Mouse (Mus musculus) myocyte (in vitro differentiated cells): ENCODE data around the gene Heg1. TPM values are rescaled to one million over a fixed set of nuclear protein-coding genes. Genes with fewer than 3 reads are reported as not detected.

Source experiments
- H3K27me3 ChIP-seq: one replicate; pipeline ENCODE4 v1.6.1; 2011; ENCODE audit not compliant: control insufficient read depth, insufficient read depth, insufficient read length
- H3K36me3 ChIP-seq: one replicate; pipeline ENCODE4 v1.6.1; 2011; ENCODE audit not compliant: control insufficient read depth, insufficient read depth
- H3K4me2 ChIP-seq: one replicate; pipeline ENCODE4 v1.6.1; 2011; ENCODE audit warnings: low read depth, control low read depth
- H3K4me3 ChIP-seq: one replicate; pipeline ENCODE4 v1.5.1; 2011; ENCODE audit warnings: mild to moderate bottlenecking, control low read depth, moderate library complexity
- H3K79me2 ChIP-seq: one replicate; pipeline ENCODE4 v1.6.1; 2011; ENCODE audit not compliant: control insufficient read depth, insufficient read depth
- H3ac ChIP-seq: one replicate; pipeline ENCODE4 v1.6.1; 2011; ENCODE audit not compliant: control insufficient read depth, insufficient read length
- CEBPB ChIP-seq: IDR thresholded peaks from 2 replicates; pipeline ENCODE4 v1.6.1; 2011; ENCODE audit warnings: mild to moderate bottlenecking, moderate library complexity; ENCODE audit not compliant: poor library complexity, insufficient read depth, severe bottlenecking
- E2F4 ChIP-seq: IDR thresholded peaks from one replicate; pipeline ENCODE4 v1.6.1; 2011; ENCODE audit warnings: mild to moderate bottlenecking, control low read depth, moderate library complexity; ENCODE audit not compliant: insufficient read depth
- MAX ChIP-seq: IDR thresholded peaks from one replicate; pipeline ENCODE4 v1.6.1; 2011; ENCODE audit warnings: low read depth, mild to moderate bottlenecking, control low read depth
- MYOD1 ChIP-seq, 3 experiments: IDR thresholded peaks; one replicate each; pipeline ENCODE4 v1.6.1; 2011; ENCODE audit warnings: control low read depth in 2 of 3, low read depth in 2 of 3, mild to moderate bottlenecking in 2 of 3, moderate library complexity in 1 of 3; ENCODE audit not compliant: insufficient read length in 2 of 3, control insufficient read depth in 1 of 3
- MYOG ChIP-seq, 3 experiments: IDR thresholded peaks; one replicate each; pipeline ENCODE4 v1.6.1; 2011; ENCODE audit warnings: control low read depth in 2 of 3, low read depth in 2 of 3, mild to moderate bottlenecking in 2 of 3; ENCODE audit not compliant: insufficient read length in 2 of 3, control insufficient read depth in 1 of 3, insufficient read depth in 1 of 3
- POLR2A ChIP-seq: IDR thresholded peaks from one replicate; pipeline ENCODE4 v1.6.1; 2011; ENCODE audit warnings: low read depth, mild to moderate bottlenecking, control low read depth, moderate library complexity; ENCODE audit not compliant: insufficient read length
- POLR2AphosphoS2 ChIP-seq: IDR thresholded peaks from one replicate; pipeline ENCODE4 v1.6.1; 2011; ENCODE audit warnings: low read depth, control low read depth; ENCODE audit not compliant: insufficient read length
- REST ChIP-seq: IDR thresholded peaks from one replicate; pipeline ENCODE4 v1.6.1; 2011; ENCODE audit warnings: mild to moderate bottlenecking, control low read depth, moderate library complexity; ENCODE audit not compliant: insufficient read depth, insufficient read length
- SRF ChIP-seq: IDR thresholded peaks from one replicate; pipeline ENCODE4 v1.6.1; 2011; ENCODE audit warnings: low read depth; ENCODE audit not compliant: control insufficient read depth, insufficient read length
- TCF12 ChIP-seq: IDR thresholded peaks from one replicate; pipeline ENCODE4 v1.6.1; 2011; ENCODE audit warnings: mild to moderate bottlenecking, control low read depth; ENCODE audit not compliant: poor library complexity, insufficient read depth, severe bottlenecking
- TCF3 ChIP-seq: IDR thresholded peaks from one replicate; pipeline ENCODE4 v1.6.1; 2011; ENCODE audit warnings: low read depth, control low read depth; ENCODE audit not compliant: insufficient read length
- USF1 ChIP-seq: IDR thresholded peaks from one replicate; pipeline ENCODE4 v1.6.1; 2011; ENCODE audit warnings: low read depth, mild to moderate bottlenecking, control low read depth, moderate library complexity
- polyA plus RNA-seq: library from polyadenylated mRNA; unstranded; fragments of >200 nt; fragmentation: generic; extraction: Trizol; gene quantifications from one replicate; pipeline ENCODE4 v1.2.1, GENCODE M21; 2012; ENCODE audit warnings: missing spikeins

Heg1 gene
- polyA plus RNA-seq, 1 experiment: 28.3 TPM

GRCm38 (mm10) chr16:33658121-33658520 is 26.0 kb upstream of the Heg1 start:
- Histone ChIP-seq H3K36me3 (no peaks in the 10 kb centered on the region), H3ac (no peak overlapping the region), H3K27me3 (no peaks in the 10 kb centered on the region), H3K4me3 (no peak overlapping the region), H3K4me2 (no peak overlapping the region), H3K79me2 (no peaks in the 10 kb centered on the region)
- no peak for TF ChIP-seq POLR2AphosphoS2
- TF ChIP-seq REST: no peak
- TF ChIP-seq E2F4: no peak
- TF ChIP-seq SRF: no peak
- TF ChIP-seq MYOD1 (IDR thresholded peaks at IDR 0.05; ENCODE audit: control insufficient read depth in 1 of 3, insufficient read length in 2 of 3, low read depth in 2 of 3): no peak
- no peak for TF ChIP-seq MYOG (IDR thresholded peaks at IDR 0.05; ENCODE audit: control insufficient read depth in 1 of 3, insufficient read depth in 1 of 3, insufficient read length in 2 of 3, low read depth in 2 of 3)
- TF ChIP-seq MAX: no peak
- no peak for TF ChIP-seq CEBPB
- TF ChIP-seq POLR2A: no peak
- no peak for TF ChIP-seq USF1
- no peak for TF ChIP-seq TCF12
- TF ChIP-seq TCF3: no peak

DNA sequence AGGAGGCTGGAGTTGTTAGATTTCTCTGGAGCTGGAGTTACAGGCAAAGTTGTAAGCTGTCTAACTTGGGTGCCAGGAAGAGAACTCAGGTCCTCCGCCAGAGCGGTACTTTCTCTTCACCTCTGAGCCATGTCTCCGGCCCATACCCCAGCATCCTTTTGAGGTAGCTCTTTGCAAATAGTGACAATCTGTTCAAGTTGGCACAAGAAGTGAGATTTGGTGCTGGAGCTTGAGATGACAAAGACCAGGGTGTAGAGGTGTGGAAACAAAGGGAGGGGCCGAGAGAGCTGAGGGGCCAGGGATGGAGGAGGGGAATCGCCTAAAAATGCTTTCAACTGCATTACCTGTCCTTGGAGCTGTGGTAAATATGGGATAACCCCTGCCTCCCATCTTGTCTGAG is 24.6 kb upstream of the Heg1 start:
- Histone ChIP-seq H3K36me3 (no peaks in the 10 kb centered on the region), H3K27me3 (no peaks in the 10 kb centered on the region), H3K79me2 (no peaks in the 10 kb centered on the region), H3K4me3 (no peak overlapping the region), H3K4me2 (no peak overlapping the region), H3ac (no peak overlapping the region)
- TF ChIP-seq POLR2AphosphoS2 (no peak), MAX (no peak), MYOG (IDR thresholded peaks at IDR 0.05; ENCODE audit: control insufficient read depth in 1 of 3, insufficient read depth in 1 of 3, insufficient read length in 2 of 3, low read depth in 2 of 3) (no peak), REST (no peak), TCF12 (no peak), USF1 (no peak), CEBPB (no peak), SRF (no peak), MYOD1 (IDR thresholded peaks at IDR 0.05; ENCODE audit: control insufficient read depth in 1 of 3, insufficient read length in 2 of 3, low read depth in 2 of 3) (no peak), POLR2A (no peak)

GRCm38 (mm10) chr16:33660125-33660524 is 24.0 kb upstream of the Heg1 start:
- H3K79me2 ChIP-seq: no peaks in the 10 kb centered on the region
- H3K36me3 ChIP-seq: no peaks in the 10 kb centered on the region
- no peaks in the 10 kb centered on the region for H3K27me3 ChIP-seq
- no peak for TF ChIP-seq MAX
- TF ChIP-seq USF1: no peak
- no peak for TF ChIP-seq POLR2A
- TF ChIP-seq TCF12: no peak
- TF ChIP-seq MYOD1 (IDR thresholded peaks at IDR 0.05; ENCODE audit: control insufficient read depth in 1 of 3, insufficient read length in 2 of 3, low read depth in 2 of 3): no peak
- TF ChIP-seq TCF3: no peak
- TF ChIP-seq CEBPB: no peak
- no peak for TF ChIP-seq E2F4
- no peak for TF ChIP-seq REST
- no peak for TF ChIP-seq SRF
- no peak for TF ChIP-seq POLR2AphosphoS2
- no peak for TF ChIP-seq MYOG (IDR thresholded peaks at IDR 0.05; ENCODE audit: control insufficient read depth in 1 of 3, insufficient read depth in 1 of 3, insufficient read length in 2 of 3, low read depth in 2 of 3)
- no peak overlapping the region for H3ac ChIP-seq
- H3K4me2 ChIP-seq: peak overlapping the region; percentile 53
- no peak overlapping the region for H3K4me3 ChIP-seq

- TF ChIP-seq TCF3 (no peak), TCF12 (no peak), MYOD1 (IDR thresholded peaks at IDR 0.05; ENCODE audit: control insufficient read depth in 1 of 3, insufficient read length in 2 of 3, low read depth in 2 of 3) (no peak), POLR2AphosphoS2 (no peak), REST (no peak), USF1 (no peak), CEBPB (no peak), SRF (no peak), POLR2A (no peak), MAX (no peak)
- Histone ChIP-seq H3K4me3 (no peak overlapping the region), H3K27me3 (no peaks in the 10 kb centered on the region)
These were observed 21.3 kb upstream of the Heg1 start for GRCm38 (mm10) chr16:33662841-33663240.

More at GRCm38 (mm10) chr16:33662841-33663240, 21.3 kb upstream of the Heg1 start:
- H3K36me3 ChIP-seq: no peaks in the 10 kb centered on the region
- no peaks in the 10 kb centered on the region for H3K79me2 ChIP-seq
- no peak overlapping the region for H3K4me2 ChIP-seq
- no peak overlapping the region for H3ac ChIP-seq
